Mouse (Mus musculus) bone marrow, adult 2 months (tissue): Measurements from ENCODE around the gene Eya4. TPM values are rescaled to one million over a fixed set of nuclear protein-coding genes. Genes with fewer than 3 reads are reported as not detected.

ENCODE experiments used
- H3K27ac ChIP-seq: fragments of 200-500 bp; 2 replicates; pipeline ENCODE4 v1.5.1; 2012; ENCODE audit warnings: low read depth, mild to moderate bottlenecking, control low read depth, inconsistent platforms, low read length; ENCODE audit not compliant: control insufficient read depth, poor library complexity, insufficient read depth
- H3K4me1 ChIP-seq: fragments of 200-500 bp; 2 replicates; pipeline ENCODE4 v1.6.1; 2011; ENCODE audit warnings: low read length; ENCODE audit not compliant: control insufficient read depth, insufficient read depth
- H3K4me3 ChIP-seq: fragments of 200-500 bp; replicated peaks from 2 replicates; pipeline ENCODE3; 2011; ENCODE audit warnings: mild to moderate bottlenecking, low read depth, low read length, control low read depth; ENCODE audit not compliant: control insufficient read depth
- CTCF ChIP-seq: fragments of 200-500 bp; IDR thresholded peaks from 2 replicates; pipeline ENCODE4 v1.5.1; 2011; ENCODE audit warnings: low read length, control low read depth; ENCODE audit not compliant: control insufficient read depth, insufficient read depth
- POLR2A ChIP-seq: fragments of 200-500 bp; IDR thresholded peaks from 2 replicates; pipeline ENCODE4 v1.6.1; 2011; ENCODE audit warnings: low read depth, mild to moderate bottlenecking, control low read depth, low read length, borderline replicate concordance; ENCODE audit not compliant: control insufficient read depth
- WGBS: fragments of 180-500 bp; shearing (Covaris S2); methylation state at CpG from one replicate; pipeline ENCODE4 v1.1.7; 2018; 5-methylcytosine and 5-hydroxymethylcytosine counted together
- polyA plus RNA-seq: library from polyadenylated mRNA; stranded (reverse); fragments of >200 nt; gene quantifications from 2 replicates; pipeline ENCODE4 v1.2.4, GENCODE M21; 2011; ENCODE audit warnings: low replicate concordance; ENCODE audit not compliant: missing spikeins, insufficient read depth, insufficient read length

Eya4 gene
- polyA plus RNA-seq, 1 experiment = 1.1 TPM

GRCm38 (mm10) chr10:23060041-23060693, 290.4 kb downstream of the Eya4 start:
- 75% methylated on average over 5 of the region's 5 CpGs for WGBS

GRCm38 (mm10) chr10:23053379-23053915, 297.1 kb downstream of the Eya4 start:
- TF ChIP-seq POLR2A (no peak), CTCF (no peak)
- Histone ChIP-seq H3K27ac (no peak overlapping the region), H3K4me1 (no peaks in the 10 kb centered on the region), H3K4me3 (no peak overlapping the region)
- 75% methylated on average over 8 of the region's 8 CpGs for WGBS

More at GRCm38 (mm10) chr10:23060041-23060693, 290.4 kb downstream of the Eya4 start:
- Histone ChIP-seq H3K27ac (no peak overlapping the region), H3K4me3 (no peak overlapping the region), H3K4me1 (no peaks in the 10 kb centered on the region)
- TF ChIP-seq POLR2A = no peak
- TF ChIP-seq CTCF = no peak
